Mouse (Mus musculus) embryonic facial prominence, embryonic 11.5 days (tissue): ENCODE data around the gene Sap30l. TPM values are rescaled to one million over a fixed set of nuclear protein-coding genes. Genes with fewer than 3 reads are reported as not detected.

Source experiments
- ATAC-seq: fragments of 200-750 bp; cut with Nextera tagmentation; replicated peaks from 2 replicates; pipeline ENCODE4 v1.8.0; 2017; ENCODE audit warnings: low read depth; ENCODE audit not compliant: insufficient number of reproducible peaks, low FRiP score, low TSS enrichment
- DNase-seq: peaks from one replicate; pipeline ENCODE4 v3.0.0-alpha.2; 2015; ENCODE audit warnings: low spot score
- H3K27ac ChIP-seq: fragments of 300-500 bp; sonication (generic); replicated peaks from 2 replicates; pipeline ENCODE4 v1.5.1; 2014; ENCODE audit warnings: mild to moderate bottlenecking, low read depth, low read length, control low read depth
- H3K27me3 ChIP-seq: fragments of 300-500 bp; sonication (generic); 2 replicates; pipeline ENCODE4 v1.6.1; 2014; ENCODE audit warnings: mild to moderate bottlenecking, low read length, moderate library complexity, mixed read lengths; ENCODE audit not compliant: control insufficient read depth, insufficient read depth
- H3K36me3 ChIP-seq: fragments of 300-500 bp; sonication (generic); replicated peaks from 2 replicates; pipeline ENCODE4 v1.6.1; 2014; ENCODE audit warnings: low read depth, mild to moderate bottlenecking, low read length, moderate library complexity, mixed read lengths; ENCODE audit not compliant: control insufficient read depth, insufficient read depth
- H3K4me1 ChIP-seq: fragments of 300-500 bp; sonication (generic); 2 replicates; pipeline ENCODE4 v1.6.1; 2014; ENCODE audit warnings: low read length, mixed read lengths; ENCODE audit not compliant: control insufficient read depth, insufficient read depth
- H3K4me2 ChIP-seq: fragments of 300-500 bp; sonication (generic); 2 replicates; pipeline ENCODE4 v1.6.1; 2014; ENCODE audit warnings: low read depth, mild to moderate bottlenecking, control low read depth, low read length, moderate library complexity
- H3K4me3 ChIP-seq: fragments of 300-500 bp; sonication (generic); 2 replicates; pipeline ENCODE4 v1.5.1; 2014; ENCODE audit warnings: low read depth, low read length, control low read depth
- H3K9ac ChIP-seq: fragments of 300-500 bp; sonication (generic); replicated peaks from 2 replicates; pipeline ENCODE4 v1.6.1; 2014; ENCODE audit warnings: mild to moderate bottlenecking, control low read depth, low read length
- H3K9me3 ChIP-seq: fragments of 300-500 bp; sonication (generic); replicated peaks from 2 replicates; pipeline ENCODE4 v1.6.1; 2016; ENCODE audit warnings: mild to moderate bottlenecking, low read length, inconsistent platforms, mixed read lengths; ENCODE audit not compliant: control insufficient read depth
- WGBS: fragments of 180-500 bp; shearing (Covaris S2); extraction: QIAGEN DNeasy Blood & Tissue Kit; methylation state at CpG from one replicate; pipeline ENCODE4 v1.1.7; 2014; 5-methylcytosine and 5-hydroxymethylcytosine counted together
- polyA plus RNA-seq: library from polyadenylated mRNA; unstranded; fragments of >200 nt; fragmentation: Nextera tagmentation; extraction: Ambion mirVana; gene quantifications from 2 replicates; pipeline ENCODE4 v1.2.1, GENCODE M21; 2014

Gene Sap30l
- polyA plus RNA-seq, 1 experiment from 2014 or later: 16.2 TPM

- no peaks in the 10 kb centered on the region for H3K9me3 ChIP-seq
- ATAC-seq (no peak), DNase-seq (peak; percentile 40)
- peaks cover 64% of the 10 kb centered on the region for H3K27me3 ChIP-seq
- H3K4me2 ChIP-seq: no peak overlapping the region
- H3K36me3 ChIP-seq: no peaks in the 10 kb centered on the region
- H3K27ac ChIP-seq: no peak overlapping the region
- no peak overlapping the region for H3K9ac ChIP-seq
- H3K4me3 ChIP-seq: peak overlapping the region; percentile 16
- WGBS: 2% methylated on average over 53 of the region's 53 CpGs
- peaks cover 3% of the 10 kb centered on the region; the same call in 1 of the 2 replicates for H3K4me1 ChIP-seq
Observed at GRCm38 (mm10) chr11:57828955-57829870, 27.8 kb downstream of the Sap30l start.

- no peak overlapping the region for H3K27ac ChIP-seq
- H3K4me2 ChIP-seq: no peak overlapping the region
- H3K9me3 ChIP-seq: no peaks in the 10 kb centered on the region
- 7% methylated on average over 17 of the region's 17 CpGs for WGBS
- peaks cover 3% of the 10 kb centered on the region; the same call in 1 of the 2 replicates for H3K4me1 ChIP-seq
- no peak overlapping the region for H3K9ac ChIP-seq
- peaks cover 70% of the 10 kb centered on the region for H3K27me3 ChIP-seq
- no peaks in the 10 kb centered on the region for H3K36me3 ChIP-seq
- H3K4me3 ChIP-seq: peak overlapping the region; percentile 16; the same call in 1 of the 2 replicates
- no peak for DNase-seq
- ATAC-seq: no peak
Observed at GRCm38 (mm10) chr11:57829871-57830775, 28.7 kb downstream of the Sap30l start.

- H3K27me3 ChIP-seq: peaks cover 79% of the 10 kb centered on the region
- peaks cover 3% of the 10 kb centered on the region; the same call in 1 of the 2 replicates for H3K4me1 ChIP-seq
- under 1% methylated on average over 31 of the region's 31 CpGs for WGBS
- no peak overlapping the region; the same call in 1 of the 2 replicates for H3K4me2 ChIP-seq
- no peaks in the 10 kb centered on the region for H3K36me3 ChIP-seq
- peak overlapping the region; percentile 10; the same call in 1 of the 2 replicates for H3K4me3 ChIP-seq
- no peak overlapping the region for H3K27ac ChIP-seq
- peak overlapping the region; percentile 25; the same call in 1 of the 2 replicates for H3K9ac ChIP-seq
- no peak for ATAC-seq
- no peak for DNase-seq
- no peaks in the 10 kb centered on the region for H3K9me3 ChIP-seq
Observed at GRCm38 (mm10) chr11:57831281-57831781, 29.9 kb downstream of the Sap30l start.

GRCm38 (mm10) chr11:57831861-57832260 is 30.4 kb downstream of the Sap30l start:
- no peaks in the 10 kb centered on the region for H3K9me3 ChIP-seq
- H3K9ac ChIP-seq: no peak overlapping the region
- no peak overlapping the region for H3K27ac ChIP-seq
- peak overlapping the region; percentile 10; the same call in 1 of the 2 replicates for H3K4me3 ChIP-seq
- no peak overlapping the region for H3K4me2 ChIP-seq
- DNase-seq: peak; percentile 35
- peaks cover 83% of the 10 kb centered on the region for H3K27me3 ChIP-seq
- no peak for ATAC-seq
- peaks cover 3% of the 10 kb centered on the region; the same call in 1 of the 2 replicates for H3K4me1 ChIP-seq
- 3% methylated on average over 15 of the region's 16 CpGs for WGBS
- no peaks in the 10 kb centered on the region for H3K36me3 ChIP-seq

GRCm38 (mm10) chr11:57832552-57833201 is 31.2 kb downstream of the Sap30l start, which contains the start of gene Hand1:
Gene Hand1 (minus strand): TSS chr11:57832818.
- no peak within 1 kb of the TSS for H3K4me2 ChIP-seq

GRCm38 (mm10) chr11:57833296-57833977 is 32.0 kb downstream of the Sap30l start:
- peak; percentile 60 for DNase-seq
- no peak for ATAC-seq
- no peak overlapping the region for H3K4me2 ChIP-seq
- no peak overlapping the region for H3K4me3 ChIP-seq
- no peak overlapping the region for H3K9ac ChIP-seq
- H3K36me3 ChIP-seq: no peaks in the 10 kb centered on the region
- no peaks in the 10 kb centered on the region for H3K9me3 ChIP-seq
- no peak overlapping the region for H3K27ac ChIP-seq
- peaks cover 82% of the 10 kb centered on the region for H3K27me3 ChIP-seq
- peaks cover 3% of the 10 kb centered on the region; the same call in 1 of the 2 replicates for H3K4me1 ChIP-seq
- 1% methylated on average over 30 of the region's 30 CpGs for WGBS

More at GRCm38 (mm10) chr11:57832552-57833201, 31.2 kb downstream of the Sap30l start, which contains the start of gene Hand1:
- no peaks in the 10 kb centered on the region for H3K36me3 ChIP-seq
- no peak within 1 kb of the TSS for H3K9ac ChIP-seq
- peaks cover 84% of the 10 kb centered on the region for H3K27me3 ChIP-seq
- DNase-seq (peak; percentile 28), ATAC-seq (no peak)
- peaks cover 3% of the 10 kb centered on the region; the same call in 1 of the 2 replicates for H3K4me1 ChIP-seq
- H3K27ac ChIP-seq: no peak within 1 kb of the TSS
- peak within 1 kb of the TSS; percentile 10; the same call in 1 of the 2 replicates for H3K4me3 ChIP-seq
- no peaks in the 10 kb centered on the region for H3K9me3 ChIP-seq
- 2% methylated on average over 23 of the region's 23 CpGs for WGBS

GRCm38 (mm10) chr11:57834031-57834430 is 32.6 kb downstream of the Sap30l start:
- H3K9ac ChIP-seq: no peak overlapping the region
- H3K4me1 ChIP-seq: peaks cover 3% of the 10 kb centered on the region; the same call in 1 of the 2 replicates
- 8% methylated on average over 6 of the region's 6 CpGs for WGBS
- peaks cover 87% of the 10 kb centered on the region for H3K27me3 ChIP-seq
- DNase-seq: no peak
- no peak overlapping the region for H3K27ac ChIP-seq
- no peaks in the 10 kb centered on the region for H3K9me3 ChIP-seq
- H3K4me2 ChIP-seq: no peak overlapping the region
- H3K36me3 ChIP-seq: no peaks in the 10 kb centered on the region
- no peak for ATAC-seq
- H3K4me3 ChIP-seq: no peak overlapping the region
